Mouse (Mus musculus) lung, postnatal 0 days (tissue): Measurements from ENCODE around the gene Gp1ba. TPM values are rescaled to one million over a fixed set of nuclear protein-coding genes. Genes with fewer than 3 reads are reported as not detected.

ENCODE experiments used
- ATAC-seq: fragments of 200-750 bp; cut with Nextera tagmentation; 2 replicates; pipeline ENCODE4 v1.8.0; 2017; ENCODE audit warnings: moderate library complexity
- DNase-seq: peaks from one replicate; pipeline ENCODE4 v3.0.0-alpha.2; 2016; ENCODE audit warnings: low spot score
- H3K27ac ChIP-seq: fragments of 300-500 bp; sonication (generic); 2 replicates; pipeline ENCODE4 v1.5.1; 2014; ENCODE audit warnings: antibody characterized with exemption, mild to moderate bottlenecking, low read length, mixed read lengths
- H3K27me3 ChIP-seq: fragments of 300-500 bp; sonication (generic); replicated peaks from 2 replicates; pipeline ENCODE4 v1.6.1; 2014; ENCODE audit warnings: low read length, mixed read lengths; ENCODE audit not compliant: insufficient read depth
- H3K36me3 ChIP-seq: fragments of 300-500 bp; sonication (generic); 2 replicates; pipeline ENCODE4 v1.6.1; 2014; ENCODE audit warnings: low read length, mixed read lengths; ENCODE audit not compliant: insufficient read depth
- H3K4me1 ChIP-seq: fragments of 300-500 bp; sonication (generic); 2 replicates; pipeline ENCODE4 v1.6.1; 2014; ENCODE audit warnings: antibody characterized with exemption, low read depth, low read length, mixed read lengths; ENCODE audit not compliant: insufficient read depth
- H3K4me2 ChIP-seq: fragments of 300-500 bp; sonication (generic); replicated peaks from 2 replicates; pipeline ENCODE4 v1.6.1; 2014; ENCODE audit warnings: low read depth, mild to moderate bottlenecking, low read length, moderate library complexity, mixed read lengths
- H3K4me3 ChIP-seq: fragments of 300-500 bp; sonication (generic); 2 replicates; pipeline ENCODE4 v1.5.1; 2014; ENCODE audit warnings: low read depth, low read length
- H3K9ac ChIP-seq: fragments of 300-500 bp; sonication (generic); replicated peaks from 2 replicates; pipeline ENCODE4 v1.6.1; 2014; ENCODE audit warnings: low read depth, mild to moderate bottlenecking
- H3K9me3 ChIP-seq: fragments of 300-500 bp; sonication (generic); 2 replicates; pipeline ENCODE4 v1.6.1; 2016; ENCODE audit warnings: low read length, mixed read lengths
- CTCF ChIP-seq: IDR thresholded peaks from 2 replicates; pipeline ENCODE4 v1.5.1; 2016; ENCODE audit warnings: antibody characterized with exemption, mild to moderate bottlenecking
- EP300 ChIP-seq: IDR thresholded peaks from 2 replicates; pipeline ENCODE4 v1.6.1; 2016; ENCODE audit warnings: antibody characterized with exemption, mild to moderate bottlenecking, control low read depth
- WGBS: fragments of 180-500 bp; shearing (Covaris S2); extraction: QIAGEN DNeasy Blood & Tissue Kit; methylation state at CpG from one replicate; pipeline ENCODE4 v1.1.7; 2014; 5-methylcytosine and 5-hydroxymethylcytosine counted together
- polyA plus RNA-seq: library from polyadenylated mRNA; unstranded; fragments of >200 nt; fragmentation: Nextera tagmentation; extraction: Ambion mirVana; gene quantifications from 2 replicates; pipeline ENCODE4 v1.2.1, GENCODE M21; 2015

Gene Gp1ba
- polyA plus RNA-seq, 1 experiment from 2014 or later = 0.66 TPM

DNA sequence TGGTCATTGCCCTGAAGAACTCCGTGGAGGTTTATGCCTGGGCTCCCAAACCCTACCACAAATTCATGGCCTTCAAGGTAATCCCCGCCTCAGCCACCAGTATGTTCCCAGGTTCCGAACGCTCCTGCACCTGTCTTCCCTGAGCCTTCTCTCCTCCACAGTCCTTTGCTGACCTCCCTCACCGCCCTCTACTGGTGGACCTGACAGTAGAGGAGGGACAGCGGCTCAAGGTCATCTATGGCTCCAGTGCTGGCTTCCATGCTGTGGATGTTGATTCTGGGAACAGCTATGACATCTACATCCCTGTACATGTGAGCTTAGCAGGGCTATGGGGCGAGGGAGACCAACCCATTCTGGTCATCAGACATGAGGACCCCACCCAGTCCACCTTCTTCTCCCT lies 26.4 kb upstream of the Gp1ba start:
- Histone ChIP-seq H3K9me3 (no peaks in the 10 kb centered on the region), H3K36me3 (peaks cover 17% of the 10 kb centered on the region; the same call in 1 of the 2 replicates), H3K27ac (no peak overlapping the region), H3K27me3 (no peaks in the 10 kb centered on the region), H3K4me1 (peaks cover 10% of the 10 kb centered on the region), H3K4me2 (no peak overlapping the region), H3K4me3 (no peak overlapping the region), H3K9ac (no peak overlapping the region)
- ATAC-seq (no peak), DNase-seq (no peak)
- 77% methylated on average over 7 of the region's 7 CpGs for WGBS
- TF ChIP-seq EP300 (no peak), CTCF (peak; percentile 31; the same call in 1 of the 2 replicates)

DNA sequence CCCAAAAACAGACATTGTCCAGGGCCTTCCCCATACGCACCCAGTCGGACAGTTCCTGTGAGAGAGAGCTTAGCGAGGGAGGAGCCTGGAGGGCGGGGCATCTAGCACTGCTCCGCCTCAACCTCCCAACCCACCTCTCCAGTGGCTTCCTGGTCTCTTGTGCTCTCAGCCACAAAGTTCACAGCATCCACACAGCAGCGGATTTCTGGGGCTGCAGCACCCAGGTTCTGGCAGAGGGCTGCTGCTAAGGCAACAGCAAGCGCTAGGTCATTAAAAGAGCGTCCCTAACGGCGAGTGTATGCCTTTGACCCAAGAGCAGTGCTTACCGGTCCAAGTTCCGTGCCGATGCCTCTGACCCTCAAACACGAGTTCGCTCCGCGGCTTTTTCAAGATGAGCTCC lies 23.8 kb upstream of the Gp1ba start:
- peak; percentile 44 for TF ChIP-seq CTCF
- TF ChIP-seq EP300 = no peak
- DNase-seq = peak; percentile 92
- 2% methylated on average over 17 of the region's 17 CpGs for WGBS
- H3K4me1 ChIP-seq = peaks cover 10% of the 10 kb centered on the region
- H3K27ac ChIP-seq = no peak overlapping the region
- ATAC-seq = peak; percentile 90
- H3K4me2 ChIP-seq = peak overlapping the region; percentile 69
- H3K27me3 ChIP-seq = no peaks in the 10 kb centered on the region
- no peaks in the 10 kb centered on the region for H3K36me3 ChIP-seq
- peak overlapping the region; percentile 39 for H3K4me3 ChIP-seq
- no peak overlapping the region for H3K9ac ChIP-seq
- no peaks in the 10 kb centered on the region for H3K9me3 ChIP-seq

DNA sequence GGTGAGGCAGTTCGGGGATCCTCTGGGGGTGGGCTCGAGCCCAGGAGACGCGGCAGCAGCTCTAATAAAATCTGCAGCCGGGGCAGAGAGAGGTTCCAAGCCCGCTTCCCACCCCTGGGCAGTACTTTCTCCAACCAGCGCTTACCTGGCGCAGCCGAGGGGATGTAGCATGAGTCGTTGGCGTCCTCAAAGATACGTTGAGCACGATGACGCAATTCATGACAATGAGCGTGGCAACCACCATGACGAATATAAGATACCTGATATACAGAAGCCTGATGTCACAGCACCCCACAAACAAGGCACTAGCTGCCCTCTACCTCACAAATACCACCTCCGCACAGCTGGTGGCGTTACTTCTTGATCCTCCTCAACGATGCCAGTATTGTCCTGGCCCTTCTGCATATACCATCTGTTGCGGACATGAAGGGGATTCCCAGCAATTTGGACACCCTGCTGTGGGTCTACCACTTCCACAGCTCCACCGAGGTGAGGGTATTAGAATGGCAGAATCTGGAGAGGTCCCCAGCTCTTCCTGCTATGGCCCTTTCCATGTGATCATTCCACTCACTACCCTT lies 23.3 kb upstream of the Gp1ba start, which contains the start of gene 4930544D05Rik:
TSS of gene 4930544D05Rik (plus strand) at position 333 of the 578 bp plus-strand sequence.
- H3K9me3 ChIP-seq = no peaks in the 10 kb centered on the region
- TF ChIP-seq CTCF (no peak), EP300 (no peak)
- peak within 1 kb of the TSS; percentile 69 for H3K4me2 ChIP-seq
- WGBS = 21% methylated on average over 21 of the region's 21 CpGs
- no peaks in the 10 kb centered on the region for H3K27me3 ChIP-seq
- no peaks in the 10 kb centered on the region for H3K36me3 ChIP-seq
- peak within 1 kb of the TSS; percentile 39 for H3K4me3 ChIP-seq
- peaks cover 10% of the 10 kb centered on the region for H3K4me1 ChIP-seq
- H3K27ac ChIP-seq = no peak within 1 kb of the TSS
- ATAC-seq (peak; percentile 17), DNase-seq (no peak)
- no peak within 1 kb of the TSS for H3K9ac ChIP-seq

DNA sequence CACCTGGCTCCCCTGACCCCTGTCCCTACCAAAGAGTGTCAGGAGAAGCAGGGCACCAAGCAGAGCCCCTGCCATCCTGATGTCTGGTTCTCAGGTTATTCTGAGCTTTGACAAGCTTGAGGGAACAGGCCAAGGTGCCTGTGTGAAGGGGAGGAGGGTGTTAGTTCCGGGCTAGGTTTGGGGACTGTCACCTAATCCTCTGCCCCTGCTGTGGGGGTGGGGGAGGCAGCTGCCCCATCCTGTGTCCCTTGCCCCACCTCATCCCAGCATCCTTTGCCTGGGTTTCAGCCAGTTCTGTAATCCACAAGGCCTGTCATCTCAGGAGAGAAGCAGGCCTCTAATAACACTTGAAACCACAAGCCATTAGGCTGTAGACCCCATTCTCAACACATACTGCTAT lies 19.8 kb upstream of the Gp1ba start, which contains the start of gene Chrne:
TSS of gene Chrne (minus strand) at position 116 of the 400 bp plus-strand sequence.
- Histone ChIP-seq H3K9me3 (no peaks in the 10 kb centered on the region), H3K9ac (no peak within 1 kb of the TSS), H3K27me3 (no peaks in the 10 kb centered on the region), H3K4me2 (no peak within 1 kb of the TSS), H3K36me3 (no peaks in the 10 kb centered on the region), H3K27ac (no peak within 1 kb of the TSS), H3K4me3 (no peak within 1 kb of the TSS), H3K4me1 (peaks cover 10% of the 10 kb centered on the region)
- ATAC-seq (no peak), DNase-seq (no peak)
- WGBS = 43% methylated on average over 1 of the region's 1 CpGs
- TF ChIP-seq EP300 (no peak), CTCF (no peak)

DNA sequence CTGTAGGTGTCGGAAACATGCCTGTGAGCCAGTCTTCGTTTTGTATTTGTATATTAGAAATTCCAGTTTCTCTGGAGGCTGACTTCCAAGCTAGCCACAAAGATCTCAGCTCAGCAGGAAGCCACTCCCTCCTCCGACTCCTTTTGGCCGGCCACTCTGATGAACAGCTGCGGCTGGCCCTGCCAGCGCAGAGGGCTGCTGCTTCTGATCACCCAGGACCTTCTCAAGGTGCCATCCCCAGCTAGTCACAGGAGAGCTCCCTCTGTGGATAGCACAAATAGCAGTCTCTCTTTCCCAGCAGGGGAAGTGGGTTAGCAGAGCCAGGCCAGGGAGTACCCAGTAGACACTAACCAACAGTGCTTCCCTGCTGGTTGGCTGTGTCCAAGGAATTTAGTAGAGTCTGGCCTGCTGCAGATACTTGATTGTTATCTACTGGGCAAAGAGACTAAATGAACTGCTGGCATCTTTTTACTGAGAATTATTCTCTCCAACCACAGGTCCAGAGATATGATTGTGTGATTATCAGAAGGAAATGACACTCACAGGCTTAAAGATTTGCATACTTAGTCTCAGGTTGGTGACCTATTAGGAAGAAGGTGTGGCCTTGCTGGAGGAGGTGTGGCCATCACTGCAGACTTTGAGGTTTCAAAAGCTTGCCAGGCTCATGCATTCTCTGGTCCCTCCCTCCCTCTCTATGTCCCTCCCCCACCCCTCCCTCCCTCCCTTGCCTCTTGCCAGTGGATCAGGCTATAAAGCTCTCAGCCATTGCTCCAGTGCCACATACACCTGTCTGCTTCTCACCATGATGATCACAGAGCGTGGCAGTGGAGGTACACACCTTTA lies 16.7 kb upstream of the Gp1ba start:
- 33% methylated on average over 7 of the region's 7 CpGs for WGBS
- H3K4me3 ChIP-seq = no peak overlapping the region
- TF ChIP-seq EP300 (no peak), CTCF (0 out of 2 replicates have a peak, but pooled peaks have one; percentile 23)
- no peak overlapping the region for H3K27ac ChIP-seq
- no peaks in the 10 kb centered on the region for H3K4me1 ChIP-seq
- no peaks in the 10 kb centered on the region for H3K36me3 ChIP-seq
- DNase-seq (peak; percentile 60), ATAC-seq (peak; percentile 44)
- H3K4me2 ChIP-seq = no peak overlapping the region
- H3K27me3 ChIP-seq = no peaks in the 10 kb centered on the region
- no peaks in the 10 kb centered on the region for H3K9me3 ChIP-seq
- no peak overlapping the region for H3K9ac ChIP-seq

DNA sequence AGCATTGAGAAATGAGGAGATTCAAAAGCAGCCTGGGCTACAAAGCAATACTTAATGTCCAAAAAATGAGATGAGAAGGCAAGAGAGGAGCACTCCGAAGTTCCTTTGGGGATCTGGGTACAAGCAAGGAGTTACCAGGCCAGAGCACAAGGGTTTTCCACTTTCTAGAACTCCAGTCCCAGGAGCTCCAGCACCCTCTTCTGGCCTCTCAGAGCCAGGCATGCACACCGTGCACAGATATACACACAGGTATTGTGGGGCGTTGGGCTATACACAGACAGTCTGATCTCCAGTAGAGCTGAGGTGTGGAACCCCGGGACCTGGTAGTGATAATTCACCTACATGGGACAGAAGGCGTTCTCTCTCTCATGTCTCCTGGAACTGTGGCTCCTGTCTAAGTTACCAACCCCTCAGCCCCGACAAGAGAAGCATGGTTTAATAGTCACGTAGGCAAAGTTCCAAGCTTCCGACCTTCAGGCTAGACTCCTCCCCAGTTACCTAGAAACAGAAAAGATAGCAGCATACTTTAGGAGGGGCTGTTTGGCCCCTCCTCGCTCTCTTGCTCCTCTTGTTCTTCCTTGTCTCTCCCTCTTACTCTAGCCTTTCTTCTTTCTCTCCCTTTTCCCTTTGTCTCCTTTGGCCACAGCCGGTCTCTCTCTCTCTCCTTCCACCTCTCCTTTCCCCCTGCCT lies 15.7 kb upstream of the Gp1ba start:
- DNase-seq = no peak

More for the DNA sequence above, 15.7 kb upstream of the Gp1ba start:
- Histone ChIP-seq H3K4me2 (no peak overlapping the region), H3K9ac (no peak overlapping the region), H3K9me3 (no peaks in the 10 kb centered on the region), H3K27me3 (no peaks in the 10 kb centered on the region), H3K36me3 (no peaks in the 10 kb centered on the region), H3K4me3 (no peak overlapping the region), H3K4me1 (no peaks in the 10 kb centered on the region), H3K27ac (no peak overlapping the region)
- ATAC-seq = no peak
- 56% methylated on average over 10 of the region's 10 CpGs for WGBS
- TF ChIP-seq EP300 = no peak
- TF ChIP-seq CTCF = peak; percentile 49
